Mouse (Mus musculus): Measurements from ENCODE around the gene Olfr1416. TPM values are rescaled to one million over a fixed set of nuclear protein-coding genes. Genes with fewer than 3 reads are reported as not detected.

Gene Olfr1416
- polyA plus RNA-seq, 1 experiment from 2014 or later = not detected

DNA sequence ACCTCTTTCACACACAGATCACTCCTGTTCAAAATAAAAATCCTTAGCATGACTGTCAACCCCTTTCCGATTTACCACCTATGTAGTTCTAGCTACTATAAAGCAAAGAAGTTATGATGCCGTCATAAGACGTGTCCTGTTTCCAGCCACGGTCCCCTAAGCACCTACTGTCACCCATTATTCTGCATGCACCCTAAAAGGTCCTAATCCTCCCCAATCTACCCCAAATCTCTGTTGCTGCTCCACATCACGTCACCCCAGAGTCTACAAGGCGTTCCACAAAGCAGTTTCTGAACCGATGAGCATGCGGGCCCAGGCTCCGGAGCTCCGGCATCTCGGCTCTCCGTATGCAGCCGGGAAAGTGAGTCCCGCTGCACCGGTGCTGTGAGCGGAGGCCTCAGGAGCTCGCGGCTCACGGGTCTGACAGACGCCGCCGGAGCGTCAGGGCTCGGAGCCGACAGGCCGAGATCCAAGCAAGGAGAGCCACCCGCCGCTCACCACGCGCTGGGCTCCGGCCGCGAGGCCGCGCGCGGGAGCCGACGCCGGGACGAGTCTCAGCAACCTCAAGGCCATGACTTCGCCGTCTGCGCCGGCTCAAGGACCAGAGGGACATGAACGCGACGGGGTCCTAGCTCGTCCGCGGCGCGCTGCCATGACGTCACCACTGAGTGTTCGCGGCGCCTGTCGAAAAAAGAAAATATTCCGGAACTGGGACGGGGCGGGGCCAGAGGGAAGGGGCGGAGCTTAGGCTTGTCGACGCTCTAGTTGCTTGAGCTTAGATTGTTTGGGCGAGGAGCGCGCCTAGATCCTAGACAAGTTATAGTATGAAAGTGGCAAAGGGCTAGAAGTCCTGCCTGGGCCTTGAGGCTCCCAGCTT is 11.5 kb downstream of the Olfr1416 start, which contains the start of gene Ndufa10:
Gene Ndufa10, minus strand, starts transcription at position 696 of the 877 bp plus-strand sequence.
- DNase-seq (ENCODE audit: low spot score) (peak; percentile 98), ATAC-seq (ENCODE audit: low FRiP score) (peak; percentile 93)
- Histone ChIP-seq H3K9ac (peak within 1 kb of the TSS; percentile 96), H3K4me3 (replicated peaks; ENCODE audit: low read length) (peak within 1 kb of the TSS; percentile 97), H3K4me2 (replicated peaks) (peak within 1 kb of the TSS; percentile 76), H3K36me3 (replicated peaks; ENCODE audit: control insufficient read depth, insufficient read depth) (peaks cover 25% of the 10 kb centered on the region), H3K9me3 (ENCODE audit: control insufficient read depth, low read length) (no peaks in the 10 kb centered on the region), H3K27ac (peak within 1 kb of the TSS; percentile 72), H3K4me1 (replicated peaks; ENCODE audit: control insufficient read depth, insufficient read depth, low read length) (peaks cover 11% of the 10 kb centered on the region), H3K27me3 (ENCODE audit: control insufficient read depth, insufficient read depth, low read length) (no peaks in the 10 kb centered on the region)
- WGBS = 1% methylated on average over 67 of the region's 67 CpGs

DNA sequence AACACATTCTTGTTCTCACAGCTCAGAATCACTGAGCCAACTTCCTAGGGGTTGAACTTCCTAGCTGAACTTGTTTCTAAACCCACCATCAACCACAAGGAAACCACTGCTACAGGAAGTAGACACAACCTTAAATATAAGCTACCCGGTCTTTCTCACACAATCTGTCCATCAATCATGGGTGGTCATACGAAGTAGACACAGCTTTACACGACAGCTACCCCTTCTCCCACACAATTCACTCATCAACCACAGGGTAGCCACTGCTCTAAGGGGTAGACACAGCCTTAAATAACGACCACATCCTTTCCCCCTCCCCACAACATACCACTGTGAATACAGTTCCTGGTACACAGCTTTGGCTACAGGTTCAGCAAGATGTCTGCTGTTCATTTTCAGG is 16.0 kb downstream of the Olfr1416 start:
- peaks cover 7% of the 10 kb centered on the region for H3K4me1 ChIP-seq (replicated peaks; ENCODE audit: control insufficient read depth, insufficient read depth, low read length)
- H3K27me3 ChIP-seq (ENCODE audit: control insufficient read depth, insufficient read depth, low read length) = no peaks in the 10 kb centered on the region
- H3K27ac ChIP-seq = no peak overlapping the region
- no peak overlapping the region for H3K4me3 ChIP-seq (replicated peaks; ENCODE audit: low read length)
- H3K4me2 ChIP-seq (replicated peaks) = no peak overlapping the region
- no peak overlapping the region for H3K9ac ChIP-seq
- H3K36me3 ChIP-seq (replicated peaks; ENCODE audit: control insufficient read depth, insufficient read depth) = peaks cover 71% of the 10 kb centered on the region
- H3K9me3 ChIP-seq (ENCODE audit: control insufficient read depth, low read length) = no peaks in the 10 kb centered on the region
- ATAC-seq (ENCODE audit: low FRiP score) = no peak
- 94% methylated on average over 4 of the region's 4 CpGs for WGBS
- DNase-seq (ENCODE audit: low spot score) = no peak

GRCm38 (mm10) chr1:92458416-92458815 is 26.5 kb downstream of the Olfr1416 start:
- Histone ChIP-seq H3K4me2 (replicated peaks) (no peak overlapping the region), H3K4me3 (replicated peaks; ENCODE audit: low read length) (no peak overlapping the region), H3K27ac (no peak overlapping the region), H3K36me3 (replicated peaks; ENCODE audit: control insufficient read depth, insufficient read depth) (peaks cover 91% of the 10 kb centered on the region), H3K27me3 (ENCODE audit: control insufficient read depth, insufficient read depth, low read length) (no peaks in the 10 kb centered on the region), H3K4me1 (replicated peaks; ENCODE audit: control insufficient read depth, insufficient read depth, low read length) (no peaks in the 10 kb centered on the region), H3K9me3 (ENCODE audit: control insufficient read depth, low read length) (no peaks in the 10 kb centered on the region), H3K9ac (no peak overlapping the region)
- DNase-seq (ENCODE audit: low spot score) (no peak), ATAC-seq (ENCODE audit: low FRiP score) (no peak)
- 91% methylated on average over 6 of the region's 6 CpGs for WGBS

- Histone ChIP-seq H3K27ac (no peak overlapping the region), H3K9ac (no peak overlapping the region), H3K4me3 (replicated peaks; ENCODE audit: low read length) (no peak overlapping the region), H3K36me3 (replicated peaks; ENCODE audit: control insufficient read depth, insufficient read depth) (peaks cover 91% of the 10 kb centered on the region), H3K27me3 (ENCODE audit: control insufficient read depth, insufficient read depth, low read length) (no peaks in the 10 kb centered on the region), H3K4me2 (replicated peaks) (no peak overlapping the region), H3K9me3 (ENCODE audit: control insufficient read depth, low read length) (no peaks in the 10 kb centered on the region), H3K4me1 (replicated peaks; ENCODE audit: control insufficient read depth, insufficient read depth, low read length) (no peaks in the 10 kb centered on the region)
- DNase-seq (ENCODE audit: low spot score) (no peak), ATAC-seq (ENCODE audit: low FRiP score) (no peak)
These were observed 27.2 kb downstream of the Olfr1416 start for GRCm38 (mm10) chr1:92457758-92458157.

- no peak for ATAC-seq (ENCODE audit: low FRiP score)
- 78% methylated on average over 8 of the region's 8 CpGs for WGBS
- no peak overlapping the region for H3K4me2 ChIP-seq (replicated peaks)
- H3K4me1 ChIP-seq (replicated peaks; ENCODE audit: control insufficient read depth, insufficient read depth, low read length) = no peaks in the 10 kb centered on the region
- no peak overlapping the region for H3K4me3 ChIP-seq (replicated peaks; ENCODE audit: low read length)
- no peak overlapping the region for H3K9ac ChIP-seq
- H3K27ac ChIP-seq = no peak overlapping the region
- H3K36me3 ChIP-seq (replicated peaks; ENCODE audit: control insufficient read depth, insufficient read depth) = peaks cover 91% of the 10 kb centered on the region
- no peaks in the 10 kb centered on the region for H3K27me3 ChIP-seq (ENCODE audit: control insufficient read depth, insufficient read depth, low read length)
- DNase-seq (ENCODE audit: low spot score) = peak; percentile 77
- no peaks in the 10 kb centered on the region for H3K9me3 ChIP-seq (ENCODE audit: control insufficient read depth, low read length)
These were observed 31.0 kb downstream of the Olfr1416 start for GRCm38 (mm10) chr1:92453751-92454445.

DNA sequence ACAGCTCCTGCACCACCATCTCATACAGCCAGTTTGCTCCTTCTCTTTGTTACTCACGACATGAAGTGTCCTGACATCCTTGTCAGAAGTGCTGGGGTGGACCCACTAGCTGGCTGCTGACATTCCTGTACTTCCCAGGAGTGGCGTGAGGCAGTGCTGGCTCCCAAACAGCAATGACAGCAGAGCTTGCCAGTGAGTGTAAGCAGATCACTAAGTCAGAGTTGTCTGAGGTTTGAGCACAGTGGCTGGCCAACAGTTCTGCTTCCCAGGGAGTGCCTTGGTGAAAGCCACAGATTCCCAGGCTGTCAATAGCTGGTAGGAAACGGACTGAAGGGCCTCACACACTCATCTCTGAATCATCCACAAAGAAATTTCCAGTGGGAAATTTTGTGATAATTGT is 36.6 kb downstream of the Olfr1416 start:
- 86% methylated on average over 3 of the region's 3 CpGs for WGBS
- Histone ChIP-seq H3K4me2 (replicated peaks) (no peak overlapping the region), H3K4me1 (replicated peaks; ENCODE audit: control insufficient read depth, insufficient read depth, low read length) (no peaks in the 10 kb centered on the region), H3K36me3 (replicated peaks; ENCODE audit: control insufficient read depth, insufficient read depth) (peaks cover 90% of the 10 kb centered on the region), H3K27me3 (ENCODE audit: control insufficient read depth, insufficient read depth, low read length) (no peaks in the 10 kb centered on the region), H3K9ac (no peak overlapping the region), H3K27ac (no peak overlapping the region), H3K9me3 (ENCODE audit: control insufficient read depth, low read length) (no peaks in the 10 kb centered on the region), H3K4me3 (replicated peaks; ENCODE audit: low read length) (no peak overlapping the region)
- ATAC-seq (ENCODE audit: low FRiP score) = no peak
- DNase-seq (ENCODE audit: low spot score) = no peak

DNA sequence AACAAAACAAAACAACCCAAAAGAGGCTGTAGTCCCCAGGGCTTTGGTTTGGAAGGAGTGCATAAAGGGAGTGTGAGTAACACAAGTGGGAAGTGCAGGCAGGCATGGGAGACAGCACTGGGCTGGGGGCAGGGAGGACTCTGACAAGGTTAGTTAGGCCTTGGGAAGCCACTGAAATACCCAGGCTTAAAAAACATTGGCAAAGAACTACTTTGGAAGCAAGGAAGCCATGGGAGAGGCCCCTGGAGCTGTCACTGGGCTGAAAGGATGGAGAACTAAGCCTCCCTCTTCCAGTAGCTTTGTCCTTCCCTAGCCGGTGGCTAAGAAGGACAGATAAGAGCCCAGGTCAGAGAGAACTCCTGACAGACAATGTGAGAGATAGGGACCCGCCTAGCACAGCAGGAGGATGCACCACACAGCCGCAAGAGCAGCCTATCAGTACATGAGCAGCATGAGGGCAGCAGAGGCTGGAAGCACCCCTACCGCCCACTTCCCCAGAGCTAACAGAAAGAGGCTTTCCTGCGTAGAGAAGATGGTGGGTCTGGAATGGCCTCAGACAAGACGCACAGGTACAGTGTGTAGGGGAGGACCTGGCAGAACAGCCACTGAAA is 43.4 kb downstream of the Olfr1416 start:
- ATAC-seq (ENCODE audit: low FRiP score) (no peak), DNase-seq (ENCODE audit: low spot score) (no peak)
- Histone ChIP-seq H3K9me3 (ENCODE audit: control insufficient read depth, low read length) (no peaks in the 10 kb centered on the region), H3K9ac (no peak overlapping the region), H3K27ac (no peak overlapping the region), H3K4me3 (replicated peaks; ENCODE audit: low read length) (no peak overlapping the region), H3K36me3 (replicated peaks; ENCODE audit: control insufficient read depth, insufficient read depth) (peaks cover 68% of the 10 kb centered on the region), H3K4me1 (replicated peaks; ENCODE audit: control insufficient read depth, insufficient read depth, low read length) (peaks cover 11% of the 10 kb centered on the region), H3K27me3 (ENCODE audit: control insufficient read depth, insufficient read depth, low read length) (no peaks in the 10 kb centered on the region), H3K4me2 (replicated peaks) (no peak overlapping the region)
- 71% methylated on average over 6 of the region's 6 CpGs for WGBS

DNA sequence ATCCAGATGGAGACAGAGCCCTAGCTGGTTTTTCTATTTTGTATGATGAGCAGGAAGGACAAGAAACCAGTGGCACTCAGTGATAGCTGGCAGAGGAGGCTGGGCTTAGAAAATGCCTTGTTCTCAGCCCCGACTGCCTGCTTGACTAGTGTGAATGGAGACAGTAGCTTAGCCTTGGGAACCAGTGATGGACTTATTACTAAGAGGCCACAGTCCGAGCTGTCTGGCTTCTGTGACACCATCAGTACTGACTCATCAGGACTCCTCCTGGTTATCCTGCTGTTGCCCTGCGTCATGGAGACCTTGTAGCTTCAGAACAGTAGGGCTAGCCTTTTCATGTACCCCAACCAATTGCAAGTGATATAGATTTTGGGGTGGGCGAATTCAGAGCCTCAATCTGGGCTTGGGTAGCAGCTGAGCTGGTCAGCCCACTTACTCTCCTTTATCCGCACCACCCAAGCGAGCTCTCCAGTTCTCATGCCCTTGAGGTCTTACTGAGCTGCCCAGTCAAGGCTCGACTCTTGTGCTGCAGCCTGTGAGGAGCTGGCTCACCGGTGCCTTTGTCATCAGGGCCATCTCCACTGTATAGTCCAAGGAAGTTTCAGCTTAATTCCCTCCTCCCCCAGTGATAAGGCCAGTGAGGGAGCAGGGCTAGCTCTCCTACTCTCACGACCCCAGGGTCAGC is 44.7 kb downstream of the Olfr1416 start:
- H3K9ac ChIP-seq = no peak overlapping the region
- H3K4me1 ChIP-seq (replicated peaks; ENCODE audit: control insufficient read depth, insufficient read depth, low read length) = peaks cover 13% of the 10 kb centered on the region
- peaks cover 57% of the 10 kb centered on the region for H3K36me3 ChIP-seq (replicated peaks; ENCODE audit: control insufficient read depth, insufficient read depth)
- no peak overlapping the region for H3K4me2 ChIP-seq (replicated peaks)
- no peak overlapping the region for H3K27ac ChIP-seq
- no peak for ATAC-seq (ENCODE audit: low FRiP score)
- no peak overlapping the region for H3K4me3 ChIP-seq (replicated peaks; ENCODE audit: low read length)
- no peak for DNase-seq (ENCODE audit: low spot score)
- no peaks in the 10 kb centered on the region for H3K9me3 ChIP-seq (ENCODE audit: control insufficient read depth, low read length)
- H3K27me3 ChIP-seq (ENCODE audit: control insufficient read depth, insufficient read depth, low read length) = no peaks in the 10 kb centered on the region
- 95% methylated on average over 9 of the region's 9 CpGs for WGBS

Data from hindbrain, embryonic 14.5 days (tissue).